Mouse (Mus musculus): Measurements from ENCODE around the gene Gnai3. TPM values are rescaled to one million over a fixed set of nuclear protein-coding genes. Genes with fewer than 3 reads are reported as not detected.

Gnai3 gene
- polyA plus RNA-seq, 1 experiment: 14.8 TPM

- Histone ChIP-seq H3K27ac (ENCODE audit: insufficient read depth, low read depth, low read length) (no peak within 1 kb of the TSS), H3K36me3 (ENCODE audit: control insufficient read depth, insufficient read depth, low read length) (no peaks in the 10 kb centered on the region), H3K4me1 (ENCODE audit: control insufficient read depth, insufficient read depth, insufficient read length, low read length) (no peaks in the 10 kb centered on the region), H3K4me3 (ENCODE audit: low read depth, low read length) (no peak within 1 kb of the TSS), H3K27me3 (ENCODE audit: control insufficient read depth, insufficient read depth, low read length) (no peaks in the 10 kb centered on the region)
- WGBS: 72% methylated on average over 4 of the region's 4 CpGs
- TF ChIP-seq POLR2A (IDR thresholded peaks at IDR 0.05; ENCODE audit: low read depth, low read length): no peak
- no peak for TF ChIP-seq CTCF (IDR thresholded peaks at IDR 0.05; ENCODE audit: extremely low read depth, insufficient read length, insufficient replicate concordance, low read depth, low read length)
Measured at GRCm38 (mm10) chr3:108154656-108155055, 8.7 kb upstream of the Gnai3 start, which contains the start of gene Gpr61. Gpr61 (minus strand) TSS chr3:108154882.

DNA sequence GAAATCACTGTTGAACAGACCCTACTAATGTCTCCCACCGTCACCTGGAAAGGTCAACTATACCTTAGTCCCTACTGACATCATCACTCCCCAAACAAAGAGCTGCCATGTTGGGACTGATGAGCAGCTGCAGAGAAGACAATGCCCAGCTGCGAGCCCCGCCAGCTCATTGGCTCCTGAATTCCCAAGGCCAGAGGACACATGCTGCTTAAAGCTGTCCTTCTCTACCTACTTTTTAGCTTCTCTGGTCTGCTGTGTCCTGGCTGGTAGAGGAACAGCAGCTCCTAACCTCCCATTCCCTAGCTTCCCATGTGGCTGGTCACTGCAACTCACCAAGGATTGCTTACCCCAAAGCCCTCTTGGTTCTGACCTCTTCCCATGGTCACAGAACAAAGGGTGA, 6.3 kb upstream of the Gnai3 start:
- Histone ChIP-seq H3K4me1 (ENCODE audit: control insufficient read depth, insufficient read depth, insufficient read length, low read length) (peaks cover 1% of the 10 kb centered on the region; the same call in 1 of the 2 replicates), H3K27ac (ENCODE audit: insufficient read depth, low read depth, low read length) (no peak overlapping the region), H3K27me3 (ENCODE audit: control insufficient read depth, insufficient read depth, low read length) (no peaks in the 10 kb centered on the region), H3K4me3 (ENCODE audit: low read depth, low read length) (no peak overlapping the region), H3K36me3 (ENCODE audit: control insufficient read depth, insufficient read depth, low read length) (no peaks in the 10 kb centered on the region)
- no peak for TF ChIP-seq POLR2A (IDR thresholded peaks at IDR 0.05; ENCODE audit: low read depth, low read length)
- no peak for TF ChIP-seq CTCF (IDR thresholded peaks at IDR 0.05; ENCODE audit: extremely low read depth, insufficient read length, insufficient replicate concordance, low read depth, low read length)
- 91% methylated on average over 3 of the region's 3 CpGs for WGBS

DNA sequence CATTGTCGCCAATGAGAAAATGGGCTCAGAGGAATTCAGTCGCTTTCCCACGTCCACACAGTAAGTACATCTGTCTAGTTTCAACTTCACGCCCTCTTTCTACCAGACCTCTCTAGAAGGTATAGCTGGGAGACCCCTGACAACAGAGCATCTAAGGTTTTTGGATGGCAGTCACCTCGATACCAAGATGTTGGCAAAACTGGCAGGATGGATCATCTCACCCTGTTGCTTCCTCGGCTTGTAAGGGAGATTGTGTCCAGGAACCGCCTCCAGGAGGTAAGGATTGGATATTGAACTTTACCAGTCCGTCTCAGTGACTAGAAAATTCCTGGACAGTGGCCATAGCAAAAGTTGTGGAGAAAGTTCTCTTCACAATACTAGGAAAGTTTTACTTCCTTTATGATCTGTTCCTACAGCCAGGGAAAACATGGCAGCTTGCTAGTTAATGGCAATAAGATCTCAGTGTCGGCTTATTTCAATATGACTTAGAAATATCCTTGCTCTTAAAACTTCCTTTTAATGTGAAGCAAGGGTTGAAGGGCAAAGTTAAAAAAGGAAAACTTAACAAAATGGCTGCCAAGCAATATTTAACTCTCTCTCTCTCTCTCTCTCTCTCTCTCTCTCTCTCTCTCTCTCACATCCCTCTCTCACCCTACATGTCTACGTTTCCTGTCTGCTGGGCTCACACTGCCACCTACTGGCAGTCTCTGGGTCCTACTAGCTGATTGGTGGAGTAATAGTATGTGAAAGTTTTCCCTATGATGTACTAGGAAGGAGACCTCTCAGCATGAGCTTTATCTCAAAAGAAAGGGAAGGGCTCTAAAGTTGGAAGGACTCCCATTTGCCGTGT, 1.7 kb upstream of the Gnai3 start:
- Histone ChIP-seq H3K36me3 (ENCODE audit: control insufficient read depth, insufficient read depth, low read length) (peaks cover 2% of the 10 kb centered on the region; the same call in 1 of the 2 replicates), H3K4me1 (ENCODE audit: control insufficient read depth, insufficient read depth, insufficient read length, low read length) (peaks cover 5% of the 10 kb centered on the region; the same call in 1 of the 2 replicates), H3K27ac (ENCODE audit: insufficient read depth, low read depth, low read length) (peak overlapping the region; percentile 68), H3K4me3 (ENCODE audit: low read depth, low read length) (no peak overlapping the region), H3K27me3 (ENCODE audit: control insufficient read depth, insufficient read depth, low read length) (no peaks in the 10 kb centered on the region)
- TF ChIP-seq CTCF (IDR thresholded peaks at IDR 0.05; ENCODE audit: extremely low read depth, insufficient read length, insufficient replicate concordance, low read depth, low read length): peak; percentile 74; the same call in 1 of the 2 replicates
- TF ChIP-seq POLR2A (IDR thresholded peaks at IDR 0.05; ENCODE audit: low read depth, low read length): no peak
- 41% methylated on average over 11 of the region's 11 CpGs for WGBS

DNA sequence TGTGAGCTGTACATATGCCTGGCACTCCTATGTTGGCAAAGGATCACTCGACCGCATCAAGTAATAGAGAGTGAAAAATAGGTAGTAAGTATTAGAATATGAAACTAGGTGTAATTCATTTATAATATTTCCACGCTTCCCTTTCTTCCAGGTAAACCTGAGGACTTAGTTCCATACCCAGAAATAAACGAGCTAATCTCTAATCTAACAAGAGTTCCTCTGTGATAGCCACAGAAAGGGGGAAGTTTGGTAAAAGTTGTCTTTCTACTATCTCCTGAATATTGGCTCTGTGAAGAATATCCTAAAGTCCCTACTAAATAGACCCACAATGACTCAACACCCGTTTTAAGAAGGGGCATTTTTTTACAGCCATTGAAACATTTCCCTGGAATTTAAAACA, 725 bp upstream of the Gnai3 start:
- Histone ChIP-seq H3K36me3 (ENCODE audit: control insufficient read depth, insufficient read depth, low read length) (peaks cover 2% of the 10 kb centered on the region; the same call in 1 of the 2 replicates), H3K4me3 (ENCODE audit: low read depth, low read length) (peak overlapping the region; percentile 97), H3K27me3 (ENCODE audit: control insufficient read depth, insufficient read depth, low read length) (no peaks in the 10 kb centered on the region), H3K4me1 (ENCODE audit: control insufficient read depth, insufficient read depth, insufficient read length, low read length) (peaks cover 5% of the 10 kb centered on the region; the same call in 1 of the 2 replicates), H3K27ac (ENCODE audit: insufficient read depth, low read depth, low read length) (peak overlapping the region; percentile 66)
- WGBS: 34% methylated on average over 5 of the region's 5 CpGs
- TF ChIP-seq POLR2A (IDR thresholded peaks at IDR 0.05; ENCODE audit: low read depth, low read length) (no peak), CTCF (IDR thresholded peaks at IDR 0.05; ENCODE audit: extremely low read depth, insufficient read length, insufficient replicate concordance, low read depth, low read length) (no peak)

DNA sequence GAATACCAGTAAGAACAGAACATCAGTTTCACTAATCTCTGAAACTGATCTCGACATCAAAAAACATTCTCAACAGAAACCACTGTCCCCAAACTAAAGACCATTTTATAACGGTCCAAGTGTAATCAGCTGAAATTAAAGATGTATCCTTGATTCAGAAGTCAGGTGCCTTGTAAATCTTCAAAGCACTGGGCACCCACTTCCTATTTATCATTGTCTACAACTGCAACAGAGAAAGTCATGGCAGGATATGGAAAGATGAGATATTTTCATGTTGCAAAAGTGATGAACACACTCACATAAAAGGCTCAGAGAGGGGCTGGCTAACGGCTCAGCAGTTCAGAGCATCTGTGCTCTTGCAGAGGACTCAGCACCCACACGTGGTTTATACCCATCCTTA, 5.2 kb downstream of the Gnai3 start:
- WGBS: 72% methylated on average over 4 of the region's 4 CpGs
- Histone ChIP-seq H3K36me3 (ENCODE audit: control insufficient read depth, insufficient read depth, low read length) (peaks cover 13% of the 10 kb centered on the region), H3K4me3 (ENCODE audit: low read depth, low read length) (no peak overlapping the region), H3K4me1 (ENCODE audit: control insufficient read depth, insufficient read depth, insufficient read length, low read length) (peaks cover 6% of the 10 kb centered on the region; the same call in 1 of the 2 replicates), H3K27ac (ENCODE audit: insufficient read depth, low read depth, low read length) (no peak overlapping the region), H3K27me3 (ENCODE audit: control insufficient read depth, insufficient read depth, low read length) (no peaks in the 10 kb centered on the region)
- TF ChIP-seq POLR2A (IDR thresholded peaks at IDR 0.05; ENCODE audit: low read depth, low read length): no peak
- TF ChIP-seq CTCF (IDR thresholded peaks at IDR 0.05; ENCODE audit: extremely low read depth, insufficient read length, insufficient replicate concordance, low read depth, low read length): no peak

- Histone ChIP-seq H3K27ac (ENCODE audit: insufficient read depth, low read depth, low read length) (no peak overlapping the region), H3K27me3 (ENCODE audit: control insufficient read depth, insufficient read depth, low read length) (no peaks in the 10 kb centered on the region), H3K36me3 (ENCODE audit: control insufficient read depth, insufficient read depth, low read length) (peaks cover 13% of the 10 kb centered on the region), H3K4me1 (ENCODE audit: control insufficient read depth, insufficient read depth, insufficient read length, low read length) (peaks cover 6% of the 10 kb centered on the region), H3K4me3 (ENCODE audit: low read depth, low read length) (no peak overlapping the region)
- WGBS: 10% methylated on average over 1 of the region's 1 CpGs
- TF ChIP-seq POLR2A (IDR thresholded peaks at IDR 0.05; ENCODE audit: low read depth, low read length) (no peak), CTCF (IDR thresholded peaks at IDR 0.05; ENCODE audit: extremely low read depth, insufficient read length, insufficient replicate concordance, low read depth, low read length) (no peak)
Measured at GRCm38 (mm10) chr3:108139113-108139512, 6.8 kb downstream of the Gnai3 start.

- H3K4me3 ChIP-seq (ENCODE audit: low read depth, low read length): no peak overlapping the region
- no peaks in the 10 kb centered on the region for H3K27me3 ChIP-seq (ENCODE audit: control insufficient read depth, insufficient read depth, low read length)
- WGBS: 77% methylated on average over 11 of the region's 11 CpGs
- 0 out of 2 replicates have a peak, but pooled peaks cover 6% of the 10 kb centered on the region for H3K36me3 ChIP-seq (ENCODE audit: control insufficient read depth, insufficient read depth, low read length)
- no peak overlapping the region for H3K27ac ChIP-seq (ENCODE audit: insufficient read depth, low read depth, low read length)
- peaks cover 22% of the 10 kb centered on the region for H3K4me1 ChIP-seq (ENCODE audit: control insufficient read depth, insufficient read depth, insufficient read length, low read length)
- TF ChIP-seq CTCF (IDR thresholded peaks at IDR 0.05; ENCODE audit: extremely low read depth, insufficient read length, insufficient replicate concordance, low read depth, low read length): no peak
- no peak for TF ChIP-seq POLR2A (IDR thresholded peaks at IDR 0.05; ENCODE audit: low read depth, low read length)
Measured at GRCm38 (mm10) chr3:108134701-108135100, 11.2 kb downstream of the Gnai3 start.
